Mouse (Mus musculus) small intestine, adult 2 months (tissue): Measurements from ENCODE around the gene Ear6.

Source experiments
- CTCF ChIP-seq: fragments of 200-500 bp; IDR thresholded peaks from 2 replicates; pipeline ENCODE4 v1.5.1; 2012; ENCODE audit warnings: low read depth, mild to moderate bottlenecking, control low read depth, inconsistent platforms, low read length, moderate library complexity, mixed read lengths; ENCODE audit not compliant: insufficient replicate concordance, insufficient read length; ENCODE audit errors: extremely low read depth
- POLR2A ChIP-seq: fragments of 200-500 bp; IDR thresholded peaks from 2 replicates; pipeline ENCODE4 v1.6.1; 2012; ENCODE audit warnings: low read depth, mild to moderate bottlenecking, control low read depth, inconsistent platforms, low read length, moderate library complexity

- TF ChIP-seq CTCF: no peak
- no peak for TF ChIP-seq POLR2A
These were observed 24.3 kb upstream of the Ear6 start for GRCm38 (mm10) chr14:51829188-51829587.
